Mouse (Mus musculus) CH12.LX (cell line): Measurements from ENCODE around the gene Tnfrsf11a.

Experiments used
- CTCF ChIP-seq, 2 experiments: IDR thresholded peaks in 1 of 2; conservative IDR thresholded peaks in 1 of 2; 2 replicates each; pipeline ENCODE4 v1.5.1; 2011 to 2012; ENCODE audit warnings: low read depth in 2 of 2, low read length in 2 of 2, improper control_type of control experiment in 1 of 2, inconsistent platforms in 1 of 2, mild to moderate bottlenecking in 1 of 2, moderate library complexity in 1 of 2
- EP300 ChIP-seq: IDR thresholded peaks from 2 replicates; pipeline ENCODE4 v1.6.1; 2011; ENCODE audit warnings: low read length, improper control_type of control experiment
- ETS1 ChIP-seq: conservative IDR thresholded peaks from 2 replicates; pipeline ENCODE4 v1.6.1; 2012; ENCODE audit warnings: low read depth, mild to moderate bottlenecking, inconsistent platforms, low read length, improper control_type of control experiment, moderate library complexity
- GABPA ChIP-seq: IDR thresholded peaks from 2 replicates; pipeline ENCODE4 v1.6.1; 2012; ENCODE audit warnings: low read depth, low read length, improper control_type of control experiment, inconsistent platforms; ENCODE audit not compliant: insufficient replicate concordance
- HCFC1 ChIP-seq: IDR thresholded peaks from 2 replicates; pipeline ENCODE4 v1.6.1; 2012; ENCODE audit warnings: low read depth, mild to moderate bottlenecking, inconsistent platforms, low read length, improper control_type of control experiment
- POLR2A ChIP-seq: IDR thresholded peaks from 2 replicates; pipeline ENCODE4 v1.6.1; 2011; ENCODE audit warnings: low read depth, mild to moderate bottlenecking, improper control_type of control experiment, low read length
- POLR2AphosphoS2 ChIP-seq: IDR thresholded peaks from 2 replicates; pipeline ENCODE4 v1.6.1; 2011; ENCODE audit warnings: low read depth, low read length, improper control_type of control experiment
- SIN3A ChIP-seq: IDR thresholded peaks from 2 replicates; pipeline ENCODE4 v1.6.1; 2012; ENCODE audit warnings: low read length, improper control_type of control experiment, inconsistent platforms

DNA sequence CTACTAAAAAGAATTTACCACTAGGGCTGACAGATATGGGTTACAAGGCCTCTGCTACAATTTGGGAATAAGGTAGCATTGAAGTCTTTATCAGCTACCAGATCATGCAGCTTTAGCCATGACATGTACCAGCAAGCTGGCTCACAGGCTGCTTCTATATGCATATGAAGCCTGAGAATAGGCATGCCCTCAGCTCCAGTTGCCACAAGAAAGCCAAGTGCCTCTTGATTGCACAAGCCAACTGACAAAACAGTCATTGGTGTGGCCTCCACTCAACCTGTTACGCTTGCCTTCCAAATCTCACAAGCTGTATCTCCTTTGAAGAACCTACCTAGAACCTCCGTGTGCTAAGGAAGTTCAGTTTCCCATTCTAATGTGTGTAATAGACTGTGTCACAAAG is 12.1 kb upstream of the Tnfrsf11a start:
- TF ChIP-seq EP300, result no peak
- TF ChIP-seq HCFC1, result no peak
- TF ChIP-seq POLR2AphosphoS2, result no peak
- no peak for TF ChIP-seq SIN3A
- no peak for TF ChIP-seq CTCF (conservative IDR thresholded peaks at IDR 0.05 in 1 of 2, IDR thresholded peaks at IDR 0.05 in 1 of 2; ENCODE audit: low read depth in 2 of 2, low read length in 2 of 2)
- TF ChIP-seq POLR2A, result no peak
- no peak for TF ChIP-seq ETS1
- TF ChIP-seq GABPA, result no peak
